Mouse (Mus musculus) embryonic fibroblast, embryonic 13.5 days (primary cell): ENCODE data around the gene Itga11.

Experiments
- CTCF ChIP-seq: IDR thresholded peaks from 2 replicates; pipeline ENCODE4 v1.5.1; 2011; ENCODE audit warnings: mild to moderate bottlenecking, control low read depth, low read length, moderate library complexity, borderline replicate concordance; ENCODE audit not compliant: insufficient read depth
- POLR2A ChIP-seq: IDR thresholded peaks from 2 replicates; pipeline ENCODE4 v1.6.1; 2011; ENCODE audit warnings: low read depth, mild to moderate bottlenecking, control low read depth, low read length, moderate library complexity

DNA sequence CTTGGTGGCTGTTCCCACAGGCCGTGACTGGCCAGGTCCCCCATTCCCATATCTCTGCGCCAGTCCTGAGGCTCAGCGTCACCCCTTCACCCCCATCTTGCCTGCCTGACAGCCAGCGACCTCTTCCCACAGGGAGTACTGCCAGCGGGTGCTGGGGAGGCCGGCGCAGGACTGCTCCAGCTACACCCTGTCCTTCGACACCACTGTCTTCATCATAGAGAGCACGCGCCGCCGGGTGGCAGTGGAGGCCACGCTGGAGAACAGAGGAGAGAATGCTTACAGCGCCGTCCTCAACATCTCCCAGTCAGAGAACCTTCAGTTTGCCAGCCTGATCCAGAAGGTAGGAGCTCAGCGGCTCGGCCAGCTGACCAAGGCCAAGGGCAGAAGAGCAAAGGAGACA lies 89.8 kb downstream of the Itga11 start:
- TF ChIP-seq CTCF = no peak
- no peak for TF ChIP-seq POLR2A
